ENCODE assay signal across 19 mouse cellular contexts in genomic region chr1:97872072-97872471, GRCm38 (mm10).
"Had no signal": no experiment of that assay in that cellular context is flagged by ENCODE, and none has a peak within 500 bp of the region (broad histone marks: within the 10 kb centered on the region; RNA-seq: fewer than 3 reads in every experiment).

No protein-coding gene starts in this region.

- H3K27me3 ChIP-seq: heart, embryonic 12.5 days; hindbrain, embryonic 12.5 days; kidney, embryonic 15.5 days; limb, embryonic 13.5 days; limb, embryonic 15.5 days had no signal

- H3K4me1 ChIP-seq: heart, embryonic 10.5 days; heart, embryonic 12.5 days; hindbrain, embryonic 10.5 days; hindbrain, embryonic 12.5 days; kidney, embryonic 15.5 days; limb, embryonic 13.5 days; limb, embryonic 15.5 days had no signal

- H3K36me3 ChIP-seq: hindbrain, embryonic 10.5 days; hindbrain, embryonic 12.5 days; kidney, embryonic 15.5 days; limb, embryonic 15.5 days had no signal

- H3K9ac ChIP-seq: heart, embryonic 12.5 days; hindbrain, embryonic 12.5 days; hindbrain, embryonic 14.5 days; kidney, embryonic 15.5 days; limb, embryonic 13.5 days; limb, embryonic 15.5 days had no signal

- H3K9me3 ChIP-seq: heart, embryonic 10.5 days; heart, embryonic 12.5 days; hindbrain, embryonic 10.5 days; hindbrain, embryonic 12.5 days; kidney, embryonic 15.5 days; limb, embryonic 13.5 days; limb, embryonic 15.5 days had no signal

- H3K4me3 ChIP-seq: gastrocnemius, adult 2 months; heart, embryonic 10.5 days; heart, embryonic 12.5 days; hindbrain, embryonic 10.5 days; hindbrain, embryonic 12.5 days; kidney, embryonic 15.5 days; limb, embryonic 13.5 days; limb, embryonic 15.5 days had no signal

- DNase-seq: gastrocnemius, adult 2 months; gastrocnemius, postnatal 10 days; gastrocnemius, postnatal 25 days; heart, adult 18-20 months; heart, postnatal 10 days; heart, postnatal 4 days; layer of hippocampus, adult 9-11 months; layer of hippocampus, postnatal 36 days; left cerebral cortex, postnatal 4 days had no signal

- H3K27ac ChIP-seq: gastrocnemius, adult 2 months; heart, embryonic 10.5 days; hindbrain, embryonic 10.5 days; hindbrain, embryonic 12.5 days; hindbrain, embryonic 14.5 days; kidney, embryonic 15.5 days; kidney, postnatal 0 days; limb, embryonic 13.5 days; limb, embryonic 15.5 days had no signal

- H3K4me2 ChIP-seq: heart, embryonic 12.5 days; hindbrain, embryonic 12.5 days; hindbrain, embryonic 14.5 days; kidney, embryonic 15.5 days; limb, embryonic 13.5 days; limb, embryonic 15.5 days had no signal

- ATAC-seq: intestine, embryonic 16.5 days had no signal
